Mouse (Mus musculus) right cerebral cortex, adult 2 months (tissue): Measurements from ENCODE around the gene Nudt4.
A peak's percentile ranks its signal among the peaks of the same experiment; 100 is the strongest.

ENCODE experiments used
- DNase-seq, 2 experiments: peaks; one replicate each; pipeline ENCODE4 v3.0.0; 2021 to 2022; ENCODE audit warnings: low spot score in 2 of 2

Gene Nudt4

DNA sequence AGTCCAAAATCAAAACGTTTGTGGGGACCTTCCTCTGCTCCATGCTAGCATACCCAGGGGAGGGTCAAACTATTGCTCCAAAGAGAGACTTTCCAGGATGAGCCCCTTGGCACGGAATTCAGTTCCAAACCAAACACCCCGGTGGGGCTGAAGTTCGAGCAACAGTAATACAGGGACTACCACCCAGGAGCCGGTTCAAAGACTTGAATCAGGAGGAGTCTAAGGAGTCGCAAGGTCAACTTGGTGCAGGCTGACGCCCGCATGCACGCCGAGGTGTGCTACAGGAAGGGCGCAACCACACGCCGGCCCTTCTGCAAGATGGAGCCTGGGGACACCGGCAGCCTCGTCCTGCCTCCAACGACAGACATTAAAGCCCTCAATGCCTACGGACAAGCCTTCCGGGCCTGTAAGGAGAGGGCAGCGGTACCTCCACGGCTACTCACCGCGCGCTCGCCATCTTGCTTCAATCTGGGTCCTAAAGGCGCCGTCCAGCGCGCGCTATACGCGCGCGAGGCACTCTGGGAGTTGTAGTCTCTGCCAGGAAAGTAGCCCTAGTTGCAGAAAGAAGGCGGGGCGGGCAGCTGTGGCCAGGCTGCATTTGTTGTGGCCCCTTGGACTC, 62.4 kb downstream of the Nudt4 start, which contains the start of gene Mrpl42:
Gene Mrpl42 (minus strand): TSS at position 478 of the 619 bp plus-strand sequence.
- peak; percentile 87 to 92 for DNase-seq

DNA sequence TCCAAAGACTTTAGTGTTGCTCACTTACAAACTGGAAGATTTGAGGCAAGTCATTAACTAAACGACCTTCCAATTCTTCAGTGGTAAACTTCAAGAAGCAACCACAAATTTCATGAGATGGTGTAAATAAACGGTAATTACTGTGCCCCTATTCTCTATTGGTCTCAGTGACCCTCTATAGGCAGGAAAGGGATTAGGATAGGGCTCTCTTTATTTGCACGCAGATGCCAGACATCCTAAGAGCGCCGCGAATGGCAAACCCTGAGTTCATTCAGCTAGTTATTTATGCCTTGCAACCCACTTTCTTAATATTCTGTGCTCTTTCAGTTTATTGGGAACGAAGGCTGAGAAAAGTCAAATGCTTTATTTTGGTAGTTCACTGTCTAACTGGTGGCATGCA, 62.9 kb downstream of the Nudt4 start:
- no peak for DNase-seq
